Mouse (Mus musculus) heart, embryonic 14.5 days (tissue): Measurements from ENCODE around the gene BC016579. TPM values are rescaled to one million over a fixed set of nuclear protein-coding genes. Genes with fewer than 3 reads are reported as not detected.

ENCODE experiments used
- ATAC-seq: fragments of 200-750 bp; cut with Nextera tagmentation; 2 replicates; pipeline ENCODE4 v1.8.0; 2017; ENCODE audit warnings: low read depth, moderate TSS enrichment; ENCODE audit not compliant: insufficient number of reproducible peaks, insufficient read depth, low FRiP score
- H3K27ac ChIP-seq, 2 experiments: fragments of 200-500 bp in 1 of 2; fragments of 300-500 bp in 1 of 2; sonication (generic) in 1 of 2; replicated peaks in 1 of 2; 2 replicates each; pipeline ENCODE4 v1.5.1; 2012 to 2014; ENCODE audit warnings: low read depth in 2 of 2, low read length in 2 of 2, control low read depth in 1 of 2, mild to moderate bottlenecking in 1 of 2, mixed read lengths in 1 of 2; ENCODE audit not compliant: control insufficient read depth in 1 of 2, insufficient read depth in 1 of 2
- H3K27me3 ChIP-seq: fragments of 300-500 bp; sonication (generic); 2 replicates; pipeline ENCODE4 v1.6.1; 2014; ENCODE audit warnings: mild to moderate bottlenecking, low read length, control low read depth; ENCODE audit not compliant: control insufficient read depth, insufficient read depth
- H3K36me3 ChIP-seq: fragments of 300-500 bp; sonication (generic); 2 replicates; pipeline ENCODE4 v1.6.1; 2014; ENCODE audit warnings: mild to moderate bottlenecking, control low read depth, low read length, mixed read lengths; ENCODE audit not compliant: control insufficient read depth, insufficient read depth
- H3K4me1 ChIP-seq, 2 experiments: fragments of 200-500 bp in 1 of 2; fragments of 300-500 bp in 1 of 2; sonication (generic) in 1 of 2; 2 replicates each; pipeline ENCODE4 v1.6.1; 2012 to 2014; ENCODE audit warnings: low read length in 2 of 2, control low read depth in 1 of 2, mixed read lengths in 1 of 2; ENCODE audit not compliant: control insufficient read depth in 2 of 2, insufficient read depth in 2 of 2
- H3K4me2 ChIP-seq: fragments of 300-500 bp; sonication (generic); 2 replicates; pipeline ENCODE4 v1.6.1; 2014; ENCODE audit warnings: mild to moderate bottlenecking, low read length
- H3K4me3 ChIP-seq, 2 experiments: fragments of 200-500 bp in 1 of 2; fragments of 300-500 bp in 1 of 2; sonication (generic) in 1 of 2; 2 replicates each; pipeline ENCODE4 v1.5.1; 2012 to 2014; ENCODE audit warnings: low read length in 2 of 2, mild to moderate bottlenecking in 2 of 2, control low read depth in 1 of 2, low read depth in 1 of 2, moderate library complexity in 1 of 2; ENCODE audit not compliant: control insufficient read depth in 1 of 2, insufficient read depth in 1 of 2
- H3K9ac ChIP-seq: fragments of 300-500 bp; sonication (generic); 2 replicates; pipeline ENCODE4 v1.6.1; 2014; ENCODE audit warnings: mild to moderate bottlenecking, low read length
- H3K9me3 ChIP-seq: fragments of 300-500 bp; sonication (generic); 2 replicates; pipeline ENCODE4 v1.6.1; 2016; ENCODE audit warnings: low read length, control low read depth; ENCODE audit not compliant: control insufficient read depth
- WGBS: fragments of 180-500 bp; shearing (Covaris S2); extraction: QIAGEN DNeasy Blood & Tissue Kit; methylation state at CpG from one replicate; pipeline ENCODE4 v1.1.7; 2014; 5-methylcytosine and 5-hydroxymethylcytosine counted together
- polyA plus RNA-seq: library from polyadenylated mRNA; unstranded; fragments of >200 nt; fragmentation: Nextera tagmentation; extraction: Ambion mirVana; gene quantifications from 2 replicates; pipeline ENCODE4 v1.2.1, GENCODE M21; 2014

The BC016579 gene
- polyA plus RNA-seq, 1 experiment from 2014 or later = not detected

GRCm38 (mm10) chr16:45685295-45685694 is 31.4 kb upstream of the BC016579 start:
- Histone ChIP-seq H3K36me3 (no peaks in the 10 kb centered on the region), H3K4me2 (no peak overlapping the region), H3K27ac (no peak overlapping the region), H3K9ac (no peak overlapping the region), H3K4me3 (no peak overlapping the region), H3K4me1 (no peaks in the 10 kb centered on the region), H3K27me3 (no peaks in the 10 kb centered on the region), H3K9me3 (no peaks in the 10 kb centered on the region)
- WGBS = 66% methylated on average over 3 of the region's 3 CpGs
- ATAC-seq = no peak

- Histone ChIP-seq H3K4me3 (no peak overlapping the region), H3K4me2 (no peak overlapping the region), H3K4me1 (no peaks in the 10 kb centered on the region), H3K9me3 (no peaks in the 10 kb centered on the region), H3K9ac (no peak overlapping the region), H3K27ac (no peak overlapping the region), H3K36me3 (no peaks in the 10 kb centered on the region), H3K27me3 (no peaks in the 10 kb centered on the region)
- no peak for ATAC-seq
- WGBS = 14% methylated on average over 8 of the region's 8 CpGs
These were observed 30.9 kb upstream of the BC016579 start for GRCm38 (mm10) chr16:45684815-45685214.

GRCm38 (mm10) chr16:45676462-45676861 is 22.6 kb upstream of the BC016579 start:
- Histone ChIP-seq H3K9ac (no peak overlapping the region), H3K4me3 (no peak overlapping the region), H3K27ac (no peak overlapping the region), H3K9me3 (no peaks in the 10 kb centered on the region), H3K27me3 (no peaks in the 10 kb centered on the region), H3K4me1 (no peaks in the 10 kb centered on the region), H3K4me2 (no peak overlapping the region), H3K36me3 (no peaks in the 10 kb centered on the region)
- no peak for ATAC-seq
- 28% methylated on average over 1 of the region's 1 CpGs for WGBS

- Histone ChIP-seq H3K9ac (no peak overlapping the region), H3K27ac (no peak overlapping the region), H3K4me1 (no peaks in the 10 kb centered on the region; a peak in 1 of 4 replicates), H3K4me3 (no peak overlapping the region), H3K4me2 (no peak overlapping the region), H3K27me3 (no peaks in the 10 kb centered on the region), H3K36me3 (no peaks in the 10 kb centered on the region), H3K9me3 (no peaks in the 10 kb centered on the region)
- no peak for ATAC-seq
- 71% methylated on average over 4 of the region's 4 CpGs for WGBS
These were observed 16.1 kb upstream of the BC016579 start for GRCm38 (mm10) chr16:45670005-45670404.

GRCm38 (mm10) chr16:45668178-45668577 is 14.3 kb upstream of the BC016579 start:
- no peak for ATAC-seq
- H3K9me3 ChIP-seq = no peaks in the 10 kb centered on the region
- no peak overlapping the region for H3K4me2 ChIP-seq
- H3K4me3 ChIP-seq = no peak overlapping the region
- no peaks in the 10 kb centered on the region for H3K27me3 ChIP-seq
- no peak overlapping the region for H3K27ac ChIP-seq
- H3K9ac ChIP-seq = no peak overlapping the region
- H3K36me3 ChIP-seq = no peaks in the 10 kb centered on the region
- no peaks in the 10 kb centered on the region; a peak in 1 of 4 replicates for H3K4me1 ChIP-seq
- 41% methylated on average over 3 of the region's 3 CpGs for WGBS

- no peak overlapping the region for H3K4me3 ChIP-seq
- no peaks in the 10 kb centered on the region for H3K27me3 ChIP-seq
- no peak overlapping the region for H3K27ac ChIP-seq
- no peak overlapping the region for H3K9ac ChIP-seq
- WGBS = 63% methylated on average over 2 of the region's 2 CpGs
- H3K36me3 ChIP-seq = no peaks in the 10 kb centered on the region
- H3K4me2 ChIP-seq = no peak overlapping the region
- H3K4me1 ChIP-seq = no peaks in the 10 kb centered on the region; a peak in 1 of 4 replicates
- H3K9me3 ChIP-seq = no peaks in the 10 kb centered on the region
- ATAC-seq = no peak
These were observed 12.3 kb upstream of the BC016579 start for GRCm38 (mm10) chr16:45666136-45666535.

GRCm38 (mm10) chr16:45662381-45662780 is 8.5 kb upstream of the BC016579 start:
- H3K4me1 ChIP-seq = no peaks in the 10 kb centered on the region
- no peaks in the 10 kb centered on the region for H3K27me3 ChIP-seq
- H3K9ac ChIP-seq = no peak overlapping the region
- no peak overlapping the region for H3K4me2 ChIP-seq
- no peaks in the 10 kb centered on the region for H3K36me3 ChIP-seq
- H3K27ac ChIP-seq = no peak overlapping the region
- no peak overlapping the region for H3K4me3 ChIP-seq
- no peak for ATAC-seq
- H3K9me3 ChIP-seq = no peaks in the 10 kb centered on the region

GRCm38 (mm10) chr16:45659596-45659995 is 5.7 kb upstream of the BC016579 start:
- H3K27ac ChIP-seq = no peak overlapping the region
- WGBS = 71% methylated on average over 4 of the region's 4 CpGs
- no peak overlapping the region for H3K4me2 ChIP-seq
- H3K9ac ChIP-seq = no peak overlapping the region
- H3K9me3 ChIP-seq = no peaks in the 10 kb centered on the region
- H3K4me3 ChIP-seq = no peak overlapping the region
- H3K36me3 ChIP-seq = no peaks in the 10 kb centered on the region
- no peaks in the 10 kb centered on the region for H3K4me1 ChIP-seq
- H3K27me3 ChIP-seq = peaks cover 2% of the 10 kb centered on the region; the same call in 1 of the 2 replicates
- no peak for ATAC-seq
